Mouse (Mus musculus): ENCODE results near the gene Mrps34.

- TF ChIP-seq USF1 (IDR thresholded peaks at IDR 0.05; ENCODE audit: low read depth, low read length) (no peak), POLR2A (IDR thresholded peaks at IDR 0.05; ENCODE audit: low read depth, low read length) (no peak), CTCF (conservative IDR thresholded peaks at IDR 0.05 in 1 of 2, IDR thresholded peaks at IDR 0.05 in 1 of 2; ENCODE audit: low read depth in 2 of 2, low read length in 2 of 2) (no peak), ZKSCAN1 (IDR thresholded peaks at IDR 0.05; ENCODE audit: borderline replicate concordance, low read depth, low read length) (no peak), MEF2A (IDR thresholded peaks at IDR 0.05; ENCODE audit: borderline replicate concordance, low read depth, low read length) (no peak), MAZ (IDR thresholded peaks at IDR 0.05; ENCODE audit: low read depth, low read length) (no peak), ZC3H11A (IDR thresholded peaks at IDR 0.05; ENCODE audit: low read depth, low read length) (no peak), CHD1 (IDR thresholded peaks at IDR 0.05; ENCODE audit: low read depth, low read length) (no peak), TCF12 (IDR thresholded peaks at IDR 0.05; ENCODE audit: low read depth, low read length) (no peak)
Measured at GRCm38 (mm10) chr17:24873695-24874404, 21.1 kb upstream of the Mrps34 start.
